Mouse (Mus musculus): ENCODE measurements around the gene Ocln. TPM values are rescaled to one million over a fixed set of nuclear protein-coding genes. Genes with fewer than 3 reads are reported as not detected.
"Not testable (repeated sequence)": the region's sequence is repeated elsewhere in the genome, so short reads cannot be mapped to it uniquely, and the experiment has no call there.

The Ocln gene
- total RNA-seq, 4 experiments from 2014 or later, result 6.6 to 28.6 (median 16.7) TPM

DNA sequence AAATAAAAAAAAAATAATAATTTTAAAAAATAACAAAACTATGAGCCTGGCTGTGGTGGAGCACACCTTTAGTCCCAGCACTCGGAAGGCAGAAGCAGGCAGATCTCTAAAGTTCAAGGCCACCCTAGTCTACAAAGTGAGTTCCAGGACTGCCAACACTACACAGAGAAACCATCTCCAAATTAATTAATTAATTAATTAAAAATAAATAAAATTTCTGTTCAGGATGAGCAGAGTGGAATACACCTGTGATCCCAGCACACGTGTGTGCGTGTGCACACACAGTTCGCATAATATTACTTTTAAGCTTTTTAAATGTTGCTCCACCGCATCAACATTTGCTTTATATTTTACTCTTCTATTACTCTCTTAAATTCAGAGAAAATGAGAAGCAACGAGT is 60.9 kb downstream of the Ocln start:
- no peak for DNase-seq

DNA sequence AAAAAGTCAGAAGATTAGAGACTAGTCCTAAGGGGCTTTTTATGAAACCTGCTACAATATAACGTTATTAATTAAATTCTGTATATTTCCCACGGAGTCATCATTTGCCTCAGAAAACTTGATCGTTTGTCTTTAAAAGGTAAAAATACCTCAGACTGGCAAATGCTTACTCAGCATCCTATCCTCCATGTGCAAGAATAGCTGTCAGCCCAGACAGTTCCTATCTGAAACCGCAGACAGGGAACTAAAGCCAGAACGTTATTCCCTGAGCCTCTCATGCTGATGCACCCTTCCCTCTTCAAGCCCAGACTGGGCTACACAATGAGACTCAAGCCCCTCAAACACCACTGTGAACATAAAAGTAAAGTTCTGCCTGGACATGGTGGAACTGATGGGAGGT is 62.1 kb downstream of the Ocln start:
- DNase-seq, result no peak

DNA sequence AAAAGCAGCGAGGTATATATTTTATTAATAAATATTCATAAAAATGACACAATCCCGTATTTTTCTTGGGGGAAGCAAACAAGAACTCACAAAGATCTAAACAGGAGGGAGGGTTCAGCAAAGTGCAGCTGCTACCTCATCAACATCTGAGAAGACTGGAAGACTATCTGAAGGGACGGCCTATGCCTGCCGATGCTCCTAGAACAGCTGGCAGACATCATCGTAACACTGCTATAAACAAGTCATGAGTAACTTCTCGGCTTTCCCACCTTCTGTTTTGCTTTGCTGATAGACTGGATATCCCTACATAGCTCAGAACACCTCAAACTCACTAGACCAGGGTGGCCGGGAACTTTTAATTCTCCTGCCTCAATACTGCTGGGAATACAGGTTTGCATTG is 68.9 kb downstream of the Ocln start:
- no peak for DNase-seq

DNA sequence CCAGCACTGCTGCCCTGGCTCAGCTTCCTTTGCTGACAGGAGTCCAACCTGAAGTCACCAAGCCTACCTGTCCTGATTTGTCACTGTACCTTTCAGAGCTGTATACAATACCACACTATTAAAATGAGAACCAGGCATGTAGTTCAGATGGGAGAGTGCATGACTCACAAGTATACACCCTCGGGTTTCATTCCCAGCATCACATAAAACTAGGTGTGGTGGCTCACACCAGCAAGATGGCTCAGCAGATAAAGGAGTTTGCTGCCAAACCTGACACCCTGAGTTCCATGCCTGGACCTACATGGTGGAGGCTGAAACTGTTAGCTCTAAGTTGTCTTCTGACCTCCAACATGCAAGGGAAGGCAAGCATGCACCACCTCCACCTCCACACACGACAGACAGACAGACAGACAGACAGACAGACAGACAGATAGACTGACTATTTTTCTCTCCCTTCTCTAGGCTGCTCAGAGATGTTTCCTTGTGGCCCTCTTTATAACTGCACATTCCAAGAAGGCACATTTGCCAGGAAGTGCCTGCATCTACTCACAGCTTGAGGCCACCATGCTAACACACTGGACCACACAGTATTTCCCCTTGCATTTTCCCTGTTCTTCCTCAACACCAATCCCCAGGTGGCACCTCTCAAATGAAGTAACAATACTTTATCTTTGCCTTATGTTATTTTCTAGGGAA is 88.8 kb downstream of the Ocln start:
- DNase-seq, result no peak

DNA sequence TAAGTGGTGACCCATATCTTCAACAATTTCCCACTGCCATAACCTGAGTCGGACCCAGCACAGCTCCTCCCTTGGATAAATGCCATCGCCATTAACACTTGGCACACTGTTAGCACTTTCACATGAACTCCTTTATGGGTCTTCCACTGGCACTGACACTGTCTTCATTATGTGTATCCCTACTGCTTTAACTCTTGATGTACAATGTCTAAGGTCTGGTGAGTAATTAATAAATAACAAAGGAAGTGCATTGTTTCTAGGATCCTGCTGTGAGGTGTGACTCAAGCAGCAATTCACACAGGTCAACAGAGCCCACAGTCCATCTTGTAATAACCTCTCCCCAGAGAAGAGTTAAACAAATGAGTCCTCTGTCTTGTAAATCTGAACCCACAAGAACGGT is 91.2 kb downstream of the Ocln start:
- no peak for DNase-seq

DNA sequence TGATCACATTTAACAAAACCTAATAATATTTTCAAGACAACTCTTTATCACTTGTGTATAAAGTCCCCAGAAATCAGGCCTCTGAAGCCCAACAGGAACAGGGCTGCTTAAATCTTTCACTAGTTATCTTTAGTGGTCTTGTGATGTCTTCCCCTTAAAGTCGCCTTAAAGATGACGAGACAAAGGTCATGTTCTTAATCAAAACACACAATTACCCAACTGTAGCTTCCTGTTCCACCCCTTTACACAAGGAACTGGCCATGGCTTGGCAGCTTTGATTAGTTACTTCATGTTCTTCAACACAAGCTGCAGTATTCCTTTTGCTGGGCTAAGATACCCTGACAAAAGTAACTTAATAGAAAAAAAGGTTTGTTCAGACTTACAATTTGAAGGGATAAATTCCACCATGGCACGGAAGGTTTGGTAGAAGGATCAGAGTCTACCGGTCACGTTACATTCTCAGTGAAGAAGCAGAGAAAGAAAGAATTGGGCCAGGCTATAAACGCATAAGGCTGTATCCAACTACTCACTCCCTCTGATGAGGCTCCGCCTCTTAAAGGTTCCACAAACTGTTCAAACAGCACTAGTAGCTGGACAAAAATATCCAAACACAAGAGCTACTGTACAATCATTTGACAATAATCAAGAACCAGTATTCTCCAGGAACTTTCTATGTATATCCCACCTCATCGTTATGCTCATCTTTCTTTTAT is 99.9 kb downstream of the Ocln start, which contains the start of gene Naip1:
TSS of gene Naip1 (minus strand) at position 455 of the 713 bp plus-strand sequence.
- DNase-seq, result not testable (repeated sequence)

DNA sequence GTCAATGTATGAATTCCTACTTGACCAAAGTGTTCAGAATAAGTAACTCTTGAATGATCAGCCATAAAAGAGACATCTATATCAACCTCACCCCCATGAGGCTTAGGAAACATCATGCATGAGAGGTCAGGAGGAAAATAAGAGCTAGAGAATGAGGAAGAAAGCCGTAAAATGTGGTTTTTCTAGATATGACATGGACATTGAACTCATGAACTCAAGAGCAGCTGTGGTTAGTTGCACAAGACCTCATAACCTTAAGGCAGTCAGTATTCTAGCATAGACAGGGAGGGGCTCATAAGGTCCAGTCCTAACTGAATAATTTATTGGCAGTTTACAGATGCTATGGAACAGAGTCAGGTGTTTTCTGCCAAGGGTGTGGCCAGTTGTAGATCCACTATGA is 103.0 kb downstream of the Ocln start:
- no peak for DNase-seq

Other genes with a start within 250 kb of the Ocln start
- 1 to 10 TPM in 1 of 4 experiments, under 1 TPM in 3; 0.23 to 1.2 (median 0.43) TPM for gene Naip6, start 235.0 kb downstream of the Ocln start, total RNA-seq (2022)
- gene Naip1, start 99.8 kb downstream of the Ocln start, total RNA-seq (2022), result under 1 TPM in 3 of 4 experiments, not detected in 1; 0.06 to 0.08 (median 0.07) TPM
- gene Gtf2h2, start 60.1 kb downstream of the Ocln start, total RNA-seq (2022), result 10 to 100 TPM; 31.7 to 42.7 (median 35.5) TPM
- 1 to 10 TPM in 1 of 4 experiments, under 1 TPM in 3; 0.61 to 1.4 (median 0.83) TPM for gene Marveld2, start 64.3 kb upstream of the Ocln start, total RNA-seq (2022)
- gene Ak6, start 98.3 kb upstream of the Ocln start, total RNA-seq (2022), result 10 to 100 TPM; 63.5 to 73.0 (median 71.1) TPM
- gene Rad17, start 98.3 kb upstream of the Ocln start, total RNA-seq (2022), result 10 to 100 TPM; 20.8 to 24.1 (median 22.3) TPM
- gene Taf9, start 98.9 kb upstream of the Ocln start, total RNA-seq (2022), result 10 to 100 TPM in 2 of 4 experiments, 1 to 10 TPM in 2; 8.3 to 15.0 (median 10.0) TPM
- gene Ccdc125, start 117.0 kb upstream of the Ocln start, total RNA-seq (2022), result 1 to 10 TPM in 2 of 4 experiments, under 1 TPM in 2; 0.67 to 1.6 (median 0.98) TPM
- 10 to 100 TPM; 45.1 to 57.7 (median 45.5) TPM for gene Cdk7, start 178.2 kb upstream of the Ocln start, total RNA-seq (2022)
- gene Mrps36, start 191.9 kb upstream of the Ocln start, total RNA-seq (2022), result 100 to 1,000 TPM in 1 of 4 experiments, 10 to 100 TPM in 3; 62.7 to 106 (median 84.0) TPM
- gene Cenph, start 223.2 kb upstream of the Ocln start, total RNA-seq (2022), result under 1 TPM in 3 of 4 experiments, not detected in 1; 0.38 to 0.66 (median 0.55) TPM
- 1 to 10 TPM in 3 of 4 experiments, under 1 TPM in 1; 0.97 to 3.7 (median 2.3) TPM for gene Ccnb1, start 233.9 kb upstream of the Ocln start, total RNA-seq (2022)